Mouse (Mus musculus) hindbrain, embryonic 16.5 days (tissue): ENCODE measurements around the gene Lhfpl2. TPM values are rescaled to one million over a fixed set of nuclear protein-coding genes. Genes with fewer than 3 reads are reported as not detected.
A peak's percentile ranks its signal among the peaks of the same experiment; 100 is the strongest.

ENCODE experiments used
- ATAC-seq: fragments of 200-750 bp; cut with Nextera tagmentation; 2 replicates; pipeline ENCODE4 v1.8.0; 2017; ENCODE audit warnings: moderate TSS enrichment, moderate library complexity
- H3K27ac ChIP-seq: fragments of 300-500 bp; sonication (generic); 2 replicates; pipeline ENCODE4 v1.5.1; 2014; ENCODE audit warnings: low read depth, mild to moderate bottlenecking, control low read depth, low read length, moderate library complexity
- H3K27me3 ChIP-seq: fragments of 300-500 bp; sonication (generic); replicated peaks from 2 replicates; pipeline ENCODE4 v1.6.1; 2014; ENCODE audit warnings: low read length; ENCODE audit not compliant: control insufficient read depth, insufficient read depth
- H3K36me3 ChIP-seq: fragments of 300-500 bp; sonication (generic); 2 replicates; pipeline ENCODE4 v1.6.1; 2014; ENCODE audit warnings: mild to moderate bottlenecking, low read length, moderate library complexity, mixed read lengths; ENCODE audit not compliant: control insufficient read depth, insufficient read depth
- H3K4me1 ChIP-seq: fragments of 300-500 bp; sonication (generic); 2 replicates; pipeline ENCODE4 v1.6.1; 2014; ENCODE audit warnings: low read depth, low read length; ENCODE audit not compliant: control insufficient read depth, insufficient read depth
- H3K4me2 ChIP-seq: fragments of 300-500 bp; sonication (generic); 2 replicates; pipeline ENCODE4 v1.6.1; 2014; ENCODE audit warnings: mild to moderate bottlenecking, low read length, control low read depth, moderate library complexity
- H3K4me3 ChIP-seq: fragments of 300-500 bp; sonication (generic); 2 replicates; pipeline ENCODE4 v1.5.1; 2014; ENCODE audit warnings: mild to moderate bottlenecking, low read length, control low read depth, moderate library complexity
- H3K9ac ChIP-seq: fragments of 300-500 bp; sonication (generic); 2 replicates; pipeline ENCODE4 v1.6.1; 2014; ENCODE audit warnings: low read depth, mild to moderate bottlenecking, control low read depth, low read length, moderate library complexity
- H3K9me3 ChIP-seq: fragments of 300-500 bp; sonication (generic); 2 replicates; pipeline ENCODE4 v1.6.1; 2014; ENCODE audit warnings: mild to moderate bottlenecking, low read length, moderate library complexity; ENCODE audit not compliant: control insufficient read depth
- WGBS: fragments of 180-500 bp; shearing (Covaris S2); extraction: QIAGEN DNeasy Blood & Tissue Kit; methylation state at CpG from one replicate; pipeline ENCODE4 v1.1.7; 2014; 5-methylcytosine and 5-hydroxymethylcytosine counted together
- polyA plus RNA-seq: library from polyadenylated mRNA; unstranded; fragments of >200 nt; fragmentation: Nextera tagmentation; extraction: Ambion mirVana; gene quantifications from 2 replicates; pipeline ENCODE4 v1.2.1, GENCODE M21; 2015

The Lhfpl2 gene
- polyA plus RNA-seq, 1 experiment from 2014 or later = 21.0 TPM

GRCm38 (mm10) chr13:94154512-94155296, 97.1 kb downstream of the Lhfpl2 start:
- WGBS = 90% methylated on average over 15 of the region's 15 CpGs
- Histone ChIP-seq H3K9me3 (no peaks in the 10 kb centered on the region), H3K4me3 (no peak overlapping the region), H3K27me3 (no peaks in the 10 kb centered on the region), H3K36me3 (no peaks in the 10 kb centered on the region), H3K4me1 (peaks cover 5% of the 10 kb centered on the region), H3K4me2 (no peak overlapping the region), H3K27ac (no peak overlapping the region), H3K9ac (no peak overlapping the region)
- no peak for ATAC-seq

- no peaks in the 10 kb centered on the region for H3K36me3 ChIP-seq
- no peak overlapping the region for H3K27ac ChIP-seq
- 43% methylated on average over 9 of the region's 9 CpGs for WGBS
- ATAC-seq = peak; percentile 92
- H3K9ac ChIP-seq = no peak overlapping the region
- H3K27me3 ChIP-seq = no peaks in the 10 kb centered on the region
- no peak overlapping the region for H3K4me2 ChIP-seq
- peaks cover 5% of the 10 kb centered on the region for H3K4me1 ChIP-seq
- H3K9me3 ChIP-seq = no peaks in the 10 kb centered on the region
- no peak overlapping the region for H3K4me3 ChIP-seq
Observed at GRCm38 (mm10) chr13:94155657-94156429, 98.2 kb downstream of the Lhfpl2 start.

GRCm38 (mm10) chr13:94158864-94159477, 101.4 kb downstream of the Lhfpl2 start:
- Histone ChIP-seq H3K27me3 (no peaks in the 10 kb centered on the region), H3K9ac (no peak overlapping the region), H3K4me1 (peaks cover 5% of the 10 kb centered on the region), H3K27ac (peak overlapping the region; percentile 32; the same call in 1 of the 2 replicates), H3K9me3 (no peaks in the 10 kb centered on the region), H3K4me2 (no peak overlapping the region), H3K4me3 (no peak overlapping the region), H3K36me3 (no peaks in the 10 kb centered on the region)
- WGBS = 57% methylated on average over 6 of the region's 6 CpGs
- no peak for ATAC-seq

GRCm38 (mm10) chr13:94159478-94160220, 102.1 kb downstream of the Lhfpl2 start:
- Histone ChIP-seq H3K27ac (no peak overlapping the region), H3K27me3 (no peaks in the 10 kb centered on the region), H3K4me3 (no peak overlapping the region), H3K9me3 (no peaks in the 10 kb centered on the region), H3K9ac (no peak overlapping the region), H3K4me1 (peaks cover 5% of the 10 kb centered on the region), H3K4me2 (no peak overlapping the region), H3K36me3 (no peaks in the 10 kb centered on the region)
- WGBS = 86% methylated on average over 7 of the region's 7 CpGs
- ATAC-seq = no peak

GRCm38 (mm10) chr13:94164501-94164900, 106.9 kb downstream of the Lhfpl2 start:
- no peak overlapping the region for H3K27ac ChIP-seq
- H3K4me2 ChIP-seq = no peak overlapping the region
- no peaks in the 10 kb centered on the region for H3K9me3 ChIP-seq
- no peak overlapping the region for H3K9ac ChIP-seq
- no peaks in the 10 kb centered on the region for H3K4me1 ChIP-seq
- no peaks in the 10 kb centered on the region for H3K36me3 ChIP-seq
- 82% methylated on average over 6 of the region's 6 CpGs for whole genome bisulfite sequencing
- H3K27me3 ChIP-seq = no peaks in the 10 kb centered on the region
- no peak for ATAC-seq
- no peak overlapping the region for H3K4me3 ChIP-seq

- Histone ChIP-seq H3K4me1 (0 out of 2 replicates have a peak, but pooled peaks cover 4% of the 10 kb centered on the region), H3K36me3 (no peaks in the 10 kb centered on the region), H3K9me3 (no peaks in the 10 kb centered on the region), H3K9ac (no peak overlapping the region), H3K27ac (no peak overlapping the region), H3K4me2 (no peak overlapping the region), H3K27me3 (peaks cover 3% of the 10 kb centered on the region; the same call in 1 of the 2 replicates), H3K4me3 (no peak overlapping the region)
- ATAC-seq = no peak
- WGBS = 82% methylated on average over 5 of the region's 5 CpGs
Observed at GRCm38 (mm10) chr13:94168319-94168718, 110.7 kb downstream of the Lhfpl2 start.

- H3K36me3 ChIP-seq = no peaks in the 10 kb centered on the region
- H3K9me3 ChIP-seq = no peaks in the 10 kb centered on the region
- WGBS = 55% methylated on average over 6 of the region's 6 CpGs
- no peak overlapping the region for H3K4me3 ChIP-seq
- no peak overlapping the region for H3K9ac ChIP-seq
- H3K4me2 ChIP-seq = no peak overlapping the region
- ATAC-seq = no peak
- H3K4me1 ChIP-seq = peaks cover 9% of the 10 kb centered on the region
- no peak overlapping the region for H3K27ac ChIP-seq
- H3K27me3 ChIP-seq = peaks cover 3% of the 10 kb centered on the region; the same call in 1 of the 2 replicates
Observed at GRCm38 (mm10) chr13:94169325-94169916, 111.8 kb downstream of the Lhfpl2 start.

GRCm38 (mm10) chr13:94171612-94172011, 114.0 kb downstream of the Lhfpl2 start:
- no peak overlapping the region for H3K4me2 ChIP-seq
- peaks cover 3% of the 10 kb centered on the region; the same call in 1 of the 2 replicates for H3K27me3 ChIP-seq
- H3K4me3 ChIP-seq = no peak overlapping the region
- no peak overlapping the region for H3K27ac ChIP-seq
- no peaks in the 10 kb centered on the region for H3K9me3 ChIP-seq
- ATAC-seq = no peak
- WGBS = 41% methylated on average over 5 of the region's 5 CpGs
- no peaks in the 10 kb centered on the region for H3K36me3 ChIP-seq
- no peak overlapping the region for H3K9ac ChIP-seq
- peaks cover 19% of the 10 kb centered on the region for H3K4me1 ChIP-seq
